Mouse (Mus musculus): Measurements from ENCODE around the gene Tstd2. TPM values are rescaled to one million over a fixed set of nuclear protein-coding genes. Genes with fewer than 3 reads are reported as not detected.

Tstd2 gene
- 14.1 and 14.6 TPM in 2 replicates for polyA plus RNA-seq (2015; fragmentation: Nextera tagmentation; extraction: Ambion mirVana)

GRCm38 (mm10) chr4:46138287-46139222 is at the start of gene Tstd2, which contains the start of gene Ncbp1:
Gene Tstd2 (minus strand): TSS chr4:46138694.
Gene Ncbp1 (plus strand): TSS chr4:46138613.

Other genes starting within 250 kb of the Tstd2 start
- gene Ccdc180, start 248.4 kb downstream of the Tstd2 start, polyA plus RNA-seq (2015; fragmentation: Nextera tagmentation; extraction: Ambion mirVana), result 0.07 TPM in 1 of 2 replicates, not detected in the other
- 15.3 and 16.9 TPM in 2 replicates for gene Tdrd7, start 173.4 kb downstream of the Tstd2 start, polyA plus RNA-seq (2015; fragmentation: Nextera tagmentation; extraction: Ambion mirVana)
- gene Tmod1, start 99.8 kb downstream of the Tstd2 start, polyA plus RNA-seq (2015; fragmentation: Nextera tagmentation; extraction: Ambion mirVana), result 204 and 208 TPM in 2 replicates
- gene Ncbp1, start 81 bp downstream of the Tstd2 start, polyA plus RNA-seq (2015; fragmentation: Nextera tagmentation; extraction: Ambion mirVana), result 20.8 and 21.6 TPM in 2 replicates
- gene Xpa, start 57.6 kb upstream of the Tstd2 start, polyA plus RNA-seq (2015; fragmentation: Nextera tagmentation; extraction: Ambion mirVana), result 21.1 and 21.2 TPM in 2 replicates
- gene Foxe1, start 204.9 kb upstream of the Tstd2 start, polyA plus RNA-seq (2015; fragmentation: Nextera tagmentation; extraction: Ambion mirVana), result not detected in 2 replicates